Mouse (Mus musculus): Measurements from ENCODE around the gene Dupd1. TPM values are rescaled to one million over a fixed set of nuclear protein-coding genes. Genes with fewer than 3 reads are reported as not detected.

The Dupd1 gene
- polyA plus RNA-seq, 1 experiment from 2014 or later, result 0.26 TPM

- Histone ChIP-seq H3K4me3 (ENCODE audit: low read depth, low read length) (no peak overlapping the region), H3K4me2 (ENCODE audit: low read length) (no peak overlapping the region), H3K4me1 (ENCODE audit: control insufficient read depth, insufficient read depth, low read length) (peaks cover 5% of the 10 kb centered on the region), H3K27ac (ENCODE audit: low read length) (no peak overlapping the region), H3K36me3 (ENCODE audit: control insufficient read depth, insufficient read depth, low read length) (peaks cover 3% of the 10 kb centered on the region; the same call in 1 of the 2 replicates), H3K9me3 (replicated peaks; ENCODE audit: control insufficient read depth, low read length, poor library complexity, severe bottlenecking) (no peaks in the 10 kb centered on the region), H3K27me3 (ENCODE audit: control insufficient read depth, insufficient read depth, low read depth, low read length) (no peaks in the 10 kb centered on the region), H3K9ac (ENCODE audit: low read depth, low read length) (no peak overlapping the region)
- no peak for ATAC-seq
- WGBS, result 67% methylated on average over 6 of the region's 6 CpGs
Measured at GRCm38 (mm10) chr14:21636548-21636947, 77.8 kb downstream of the Dupd1 start.

DNA sequence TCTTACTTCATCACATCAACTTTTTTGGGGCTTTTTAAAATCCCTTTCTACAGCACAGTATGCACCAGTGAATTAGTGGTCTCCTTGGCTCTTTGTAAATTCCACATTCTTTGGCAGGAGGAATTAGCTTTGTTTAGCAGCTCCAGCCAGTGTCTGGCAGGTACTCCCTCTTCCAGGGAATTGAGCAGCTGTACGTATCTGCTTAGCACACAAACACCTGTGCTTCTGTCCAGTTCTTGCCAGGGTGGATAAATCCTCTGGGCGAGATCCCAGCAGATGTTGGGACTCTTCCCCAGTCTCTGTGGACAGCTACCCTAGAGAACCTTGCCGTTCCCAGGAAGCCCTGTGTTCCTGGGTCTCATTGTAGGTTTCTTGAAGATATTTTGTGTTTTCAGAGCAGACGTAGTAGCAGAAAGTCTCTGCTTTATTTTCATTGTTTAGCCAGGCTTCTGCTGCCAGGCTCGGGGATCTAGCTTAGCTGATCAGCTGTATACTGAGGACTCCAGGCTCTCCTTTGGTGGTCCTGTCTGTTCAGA is 82.6 kb downstream of the Dupd1 start:
- Histone ChIP-seq H3K36me3 (ENCODE audit: control insufficient read depth, insufficient read depth, low read length) (peaks cover 10% of the 10 kb centered on the region; the same call in 1 of the 2 replicates), H3K27me3 (ENCODE audit: control insufficient read depth, insufficient read depth, low read depth, low read length) (no peaks in the 10 kb centered on the region), H3K4me1 (ENCODE audit: control insufficient read depth, insufficient read depth, low read length) (peaks cover 5% of the 10 kb centered on the region), H3K4me3 (ENCODE audit: low read depth, low read length) (no peak overlapping the region), H3K4me2 (ENCODE audit: low read length) (no peak overlapping the region), H3K9ac (ENCODE audit: low read depth, low read length) (no peak overlapping the region), H3K27ac (ENCODE audit: low read length) (peak overlapping the region; percentile 41), H3K9me3 (replicated peaks; ENCODE audit: control insufficient read depth, low read length, poor library complexity, severe bottlenecking) (no peaks in the 10 kb centered on the region)
- ATAC-seq, result no peak
- 42% methylated on average over 5 of the region's 5 CpGs for WGBS

Other genes with a start within 250 kb of the Dupd1 start
- gene Kat6b, start 233.1 kb downstream of the Dupd1 start, polyA plus RNA-seq (2015; fragmentation: Nextera tagmentation; extraction: Ambion mirVana), result 17.2 and 19.6 TPM in 2 replicates
- gene Samd8, start 36.0 kb upstream of the Dupd1 start, polyA plus RNA-seq (2015; fragmentation: Nextera tagmentation; extraction: Ambion mirVana), result 22.4 TPM in 2 replicates
- gene Dusp13, start 36.6 kb upstream of the Dupd1 start, polyA plus RNA-seq (2015; fragmentation: Nextera tagmentation; extraction: Ambion mirVana), result not detected in 2 replicates
- 291 and 294 TPM in 2 replicates for gene Vdac2, start 110.7 kb upstream of the Dupd1 start, polyA plus RNA-seq (2015; fragmentation: Nextera tagmentation; extraction: Ambion mirVana)
- gene Comtd1, start 134.4 kb upstream of the Dupd1 start, polyA plus RNA-seq (2015; fragmentation: Nextera tagmentation; extraction: Ambion mirVana), result 58.1 and 58.7 TPM in 2 replicates

All from midbrain, embryonic 16.5 days (tissue).